Mouse (Mus musculus) bone marrow, adult 2 months (tissue): ENCODE results near the gene Gm14399.

Source experiments
- CTCF ChIP-seq: fragments of 200-500 bp; IDR thresholded peaks from 2 replicates; pipeline ENCODE4 v1.5.1; 2011; ENCODE audit warnings: low read length, control low read depth; ENCODE audit not compliant: control insufficient read depth, insufficient read depth
- POLR2A ChIP-seq: fragments of 200-500 bp; IDR thresholded peaks from 2 replicates; pipeline ENCODE4 v1.6.1; 2011; ENCODE audit warnings: low read depth, mild to moderate bottlenecking, control low read depth, low read length, borderline replicate concordance; ENCODE audit not compliant: control insufficient read depth

- no peak for TF ChIP-seq CTCF
- TF ChIP-seq POLR2A = no peak
These were observed 16.8 kb upstream of the Gm14399 start for GRCm38 (mm10) chr2:175158642-175159041.
